Mouse (Mus musculus) embryonic fibroblast, embryonic 13.5 days (primary cell): ENCODE measurements around the gene Rab12.

Source experiments
- CTCF ChIP-seq: IDR thresholded peaks from 2 replicates; pipeline ENCODE4 v1.5.1; 2011; ENCODE audit warnings: mild to moderate bottlenecking, control low read depth, low read length, moderate library complexity, borderline replicate concordance; ENCODE audit not compliant: insufficient read depth
- POLR2A ChIP-seq: IDR thresholded peaks from 2 replicates; pipeline ENCODE4 v1.6.1; 2011; ENCODE audit warnings: low read depth, mild to moderate bottlenecking, control low read depth, low read length, moderate library complexity

DNA sequence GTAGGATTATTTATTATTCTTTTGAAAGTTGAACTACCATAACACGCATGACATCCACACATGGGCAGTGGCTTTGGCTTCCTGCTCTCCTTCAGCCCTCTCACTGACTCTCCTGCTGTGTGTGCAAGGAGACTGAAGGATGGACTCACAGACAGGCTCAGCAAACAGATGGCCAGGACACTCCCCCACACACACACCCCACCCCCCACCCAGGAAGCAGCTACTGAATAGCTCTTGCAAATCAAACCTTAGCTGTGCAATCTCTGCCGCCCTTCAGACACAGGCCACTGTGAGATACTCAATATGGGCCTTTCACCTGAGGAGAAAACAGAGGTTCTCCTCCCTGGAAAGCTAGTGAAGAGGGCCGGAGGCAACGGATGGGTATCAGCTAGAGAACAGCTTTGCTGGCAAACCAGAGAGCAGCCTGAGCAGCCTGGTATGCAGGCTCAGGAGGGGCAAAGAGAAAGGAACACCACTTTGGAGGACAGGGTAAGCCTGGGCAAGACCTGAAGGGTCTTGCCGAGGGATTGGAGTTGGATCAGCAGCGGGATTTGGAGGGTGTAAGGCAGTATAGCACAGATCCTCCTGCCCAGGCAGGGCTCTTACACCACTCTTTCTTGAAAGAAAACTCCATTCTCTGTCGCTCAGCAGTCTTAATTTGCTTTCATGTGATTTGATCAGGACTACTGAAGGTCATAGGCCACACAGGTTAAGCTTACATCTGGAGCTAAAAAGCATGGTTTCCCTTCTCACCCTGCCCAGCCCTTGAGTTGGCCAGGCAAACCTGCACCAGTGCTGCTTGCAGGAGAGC lies 73.1 kb downstream of the Rab12 start:
- no peak for TF ChIP-seq CTCF
- TF ChIP-seq POLR2A, result no peak
